Mouse (Mus musculus) stomach, postnatal 0 days (tissue): ENCODE measurements around the gene Midn. TPM values are rescaled to one million over a fixed set of nuclear protein-coding genes. Genes with fewer than 3 reads are reported as not detected.
A peak's percentile ranks its signal among the peaks of the same experiment; 100 is the strongest.
"Not testable (repeated sequence)": the region's sequence is repeated elsewhere in the genome, so short reads cannot be mapped to it uniquely, and the experiment has no call there.

Experiments used
- ATAC-seq: fragments of 200-750 bp; cut with Nextera tagmentation; 2 replicates; pipeline ENCODE4 v1.8.0; 2017; ENCODE audit not compliant: low FRiP score, low TSS enrichment
- DNase-seq: peaks from one replicate; pipeline ENCODE4 v3.0.0-alpha.2; 2016; ENCODE audit warnings: low spot score
- H3K27ac ChIP-seq: fragments of 300-500 bp; sonication (generic); replicated peaks from 2 replicates; pipeline ENCODE4 v1.5.1; 2014; ENCODE audit warnings: mild to moderate bottlenecking, control low read depth
- H3K27me3 ChIP-seq: fragments of 300-500 bp; sonication (generic); 2 replicates; pipeline ENCODE4 v1.6.1; 2014; ENCODE audit warnings: low read length; ENCODE audit not compliant: control insufficient read depth, insufficient read depth
- H3K36me3 ChIP-seq: fragments of 300-500 bp; sonication (generic); 2 replicates; pipeline ENCODE4 v1.6.1; 2014; ENCODE audit warnings: low read length, mixed read lengths; ENCODE audit not compliant: control insufficient read depth, insufficient read depth
- H3K4me1 ChIP-seq: fragments of 300-500 bp; sonication (generic); replicated peaks from 2 replicates; pipeline ENCODE4 v1.6.1; 2014; ENCODE audit warnings: antibody characterized with exemption; ENCODE audit not compliant: control insufficient read depth, insufficient read depth
- H3K4me2 ChIP-seq: fragments of 300-500 bp; sonication (generic); replicated peaks from 2 replicates; pipeline ENCODE4 v1.6.1; 2014; ENCODE audit warnings: low read depth, mild to moderate bottlenecking, control low read depth, moderate library complexity
- H3K4me3 ChIP-seq: fragments of 300-500 bp; sonication (generic); 2 replicates; pipeline ENCODE4 v1.5.1; 2014; ENCODE audit warnings: low read depth, low read length, control low read depth
- H3K9ac ChIP-seq: fragments of 300-500 bp; sonication (generic); 2 replicates; pipeline ENCODE4 v1.6.1; 2014; ENCODE audit warnings: mild to moderate bottlenecking, low read length, control low read depth, mixed read lengths
- H3K9me3 ChIP-seq: fragments of 300-500 bp; sonication (generic); 2 replicates; pipeline ENCODE4 v1.6.1; 2016; ENCODE audit warnings: low read length; ENCODE audit not compliant: control insufficient read depth
- CTCF ChIP-seq: IDR thresholded peaks from 2 replicates; pipeline ENCODE4 v1.5.1; 2016; ENCODE audit warnings: antibody characterized with exemption, low read depth, mild to moderate bottlenecking, moderate library complexity
- EP300 ChIP-seq: optimal IDR thresholded peaks from 2 replicates; pipeline ENCODE3; 2016; ENCODE audit warnings: antibody characterized with exemption
- WGBS: fragments of 180-500 bp; shearing (Covaris S2); extraction: QIAGEN DNeasy Blood & Tissue Kit; methylation state at CpG from one replicate; pipeline ENCODE4 v1.1.7; 2014; 5-methylcytosine and 5-hydroxymethylcytosine counted together
- polyA plus RNA-seq: library from polyadenylated mRNA; unstranded; fragments of >200 nt; fragmentation: Nextera tagmentation; extraction: Ambion mirVana; gene quantifications from 2 replicates; pipeline ENCODE4 v1.2.1, GENCODE M21; 2015

Gene Midn
- polyA plus RNA-seq, 1 experiment from 2014 or later: 9.6 TPM

DNA sequence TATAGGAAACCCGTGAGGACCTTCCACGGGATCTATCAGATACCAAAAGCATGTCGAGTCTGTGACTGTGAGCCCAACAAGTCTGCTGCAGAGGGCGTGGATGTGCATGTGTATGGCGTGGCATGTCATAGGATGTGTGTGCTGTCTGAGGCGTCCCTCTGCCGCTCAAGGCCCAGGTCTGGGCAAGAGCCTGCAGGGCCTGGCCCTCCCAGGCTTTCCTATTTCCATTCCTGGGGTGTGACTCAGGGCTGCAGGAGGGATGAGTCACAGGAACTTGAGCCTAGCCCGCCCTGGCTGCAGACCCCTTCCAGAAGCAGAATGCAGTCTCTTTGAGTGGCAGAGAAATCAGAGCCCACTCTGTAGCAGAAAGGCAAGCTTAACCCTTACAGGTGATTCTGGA, 15.6 kb downstream of the Midn start:
- Histone ChIP-seq H3K4me1 (peaks cover 24% of the 10 kb centered on the region), H3K27me3 (no peaks in the 10 kb centered on the region), H3K27ac (peak overlapping the region; percentile 82), H3K4me3 (no peak overlapping the region), H3K9me3 (no peaks in the 10 kb centered on the region), H3K4me2 (peak overlapping the region; percentile 89; the same call in 1 of the 2 replicates), H3K9ac (no peak overlapping the region; the same call in 1 of the 2 replicates), H3K36me3 (no peaks in the 10 kb centered on the region)
- DNase-seq (peak; percentile 60), ATAC-seq (no peak)
- WGBS: 38% methylated on average over 8 of the region's 8 CpGs
- TF ChIP-seq EP300 (no peak), CTCF (peak; percentile 24)

DNA sequence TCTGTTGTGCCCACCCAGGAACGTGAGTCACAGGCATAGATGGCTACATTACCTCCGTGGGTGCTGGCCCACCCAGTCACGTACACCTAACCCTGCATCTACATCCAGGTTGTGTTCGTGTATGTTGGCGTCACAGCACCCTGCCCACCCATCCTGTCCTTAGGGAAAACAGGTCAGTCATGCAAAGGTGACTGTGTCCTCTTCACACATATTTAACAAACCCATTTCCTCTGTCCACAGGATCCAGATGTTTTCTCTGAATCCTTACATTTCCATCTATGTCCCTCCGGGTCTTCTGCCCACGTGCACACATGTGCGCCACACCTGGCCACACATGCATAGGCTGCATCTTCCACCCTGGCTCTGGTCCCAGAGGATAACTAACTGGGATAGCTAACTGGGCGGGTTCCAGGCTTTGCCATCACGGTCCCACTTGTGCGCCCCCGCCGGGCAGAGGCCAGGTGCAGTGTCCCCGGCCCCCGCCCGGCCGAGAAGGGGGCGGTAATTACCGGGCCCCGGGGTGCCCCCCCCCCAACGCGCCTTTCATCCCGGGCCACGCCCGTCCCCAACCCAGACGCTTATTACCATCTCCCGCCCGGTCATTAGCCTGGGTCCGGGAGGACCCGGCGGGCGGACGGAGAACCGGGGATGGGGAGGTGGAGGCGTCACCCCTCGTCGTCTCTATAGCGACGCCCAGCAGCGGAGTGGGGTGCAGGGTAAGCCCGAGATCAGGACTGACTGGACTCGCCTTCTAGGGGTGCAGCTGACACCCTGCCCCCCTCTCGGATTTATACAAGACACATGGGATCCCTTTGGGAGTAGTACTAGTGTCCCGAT, 16.3 kb downstream of the Midn start:
- ATAC-seq: no peak
- DNase-seq: no peak

DNA sequence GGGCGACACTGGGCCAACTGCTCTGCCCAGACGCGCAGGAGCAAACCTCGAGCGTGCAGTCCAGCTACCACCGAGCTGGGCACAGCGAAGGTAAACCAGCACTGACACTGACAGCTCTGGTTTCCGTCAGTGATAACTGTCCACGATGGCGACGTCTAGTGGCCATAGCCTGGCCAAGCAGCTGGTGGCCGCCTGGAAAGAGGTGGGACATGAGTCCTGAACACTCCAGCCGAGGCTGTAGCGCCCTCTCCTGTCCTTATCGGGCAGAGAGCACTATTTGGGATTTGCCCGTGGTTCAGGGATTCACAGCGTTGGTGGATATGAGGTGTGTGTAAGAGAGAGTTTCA, 16.9 kb downstream of the Midn start:
- peaks cover 2% of the 10 kb centered on the region; the same call in 1 of the 2 replicates for H3K36me3 ChIP-seq
- H3K27ac ChIP-seq: peak overlapping the region; percentile 82
- no peaks in the 10 kb centered on the region for H3K9me3 ChIP-seq
- H3K4me1 ChIP-seq: peaks cover 17% of the 10 kb centered on the region
- H3K4me2 ChIP-seq: peak overlapping the region; percentile 89
- peak; percentile 100 for TF ChIP-seq CTCF
- no peak for TF ChIP-seq EP300
- H3K9ac ChIP-seq: peak overlapping the region; percentile 62
- WGBS: under 1% methylated on average over 17 of the region's 17 CpGs
- ATAC-seq (peak; percentile 29), DNase-seq (peak; percentile 97)
- no peaks in the 10 kb centered on the region for H3K27me3 ChIP-seq
- H3K4me3 ChIP-seq: peak overlapping the region; percentile 41

More for the DNA sequence above, 16.3 kb downstream of the Midn start:
- H3K27ac ChIP-seq: peak overlapping the region; percentile 82
- H3K4me1 ChIP-seq: peaks cover 18% of the 10 kb centered on the region
- peak overlapping the region; percentile 89 for H3K4me2 ChIP-seq
- H3K9me3 ChIP-seq: no peaks in the 10 kb centered on the region
- H3K9ac ChIP-seq: peak overlapping the region; percentile 62
- 9% methylated on average over 38 of the region's 44 CpGs for WGBS
- no peaks in the 10 kb centered on the region for H3K36me3 ChIP-seq
- no peaks in the 10 kb centered on the region for H3K27me3 ChIP-seq
- TF ChIP-seq EP300: no peak
- no peak for TF ChIP-seq CTCF
- peak overlapping the region; percentile 41 for H3K4me3 ChIP-seq

DNA sequence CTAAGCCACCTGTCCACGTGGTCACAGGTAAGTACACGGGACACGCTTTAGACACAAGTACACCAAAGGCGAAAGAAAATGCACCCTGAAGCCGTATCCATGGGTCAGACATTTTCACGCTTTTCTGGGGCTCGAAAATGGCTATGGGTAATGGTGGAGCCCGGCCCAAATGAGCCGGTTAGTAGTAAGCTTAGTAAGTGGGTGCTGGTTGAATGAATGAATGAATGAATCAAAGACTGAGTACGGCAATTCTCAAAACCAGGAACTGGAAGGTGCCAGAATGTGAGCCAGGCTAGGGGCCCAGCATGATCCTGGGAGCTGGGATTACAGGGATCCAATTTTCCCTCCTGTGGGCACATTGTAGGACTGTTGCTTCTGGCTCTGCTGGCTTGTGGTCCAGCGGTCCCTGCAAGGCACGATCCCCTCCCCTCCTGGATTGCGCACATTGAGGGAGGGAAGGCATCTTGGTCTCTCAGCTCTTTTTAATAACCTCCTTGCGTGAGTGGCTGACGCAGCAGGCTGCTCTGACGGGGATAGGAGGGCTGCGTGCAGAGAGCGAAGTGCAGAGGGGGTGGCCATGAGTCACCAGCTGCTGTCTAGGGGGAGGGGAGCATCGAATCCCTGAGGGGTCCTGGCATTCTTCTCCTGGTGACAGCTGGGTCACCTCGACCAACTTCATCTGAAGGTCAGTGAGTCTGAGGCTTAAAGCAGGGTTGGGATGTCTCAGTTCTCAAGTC, 17.5 kb downstream of the Midn start, which contains the start of gene Cirbp:
Gene Cirbp, plus strand, starts transcription at position 594 of the 737 bp plus-strand sequence.
- H3K36me3 ChIP-seq: peaks cover 7% of the 10 kb centered on the region
- H3K27ac ChIP-seq: peak within 1 kb of the TSS; percentile 82
- DNase-seq: no peak
- TF ChIP-seq EP300 (no peak), CTCF (no peak)
- peak within 1 kb of the TSS; percentile 62 for H3K9ac ChIP-seq
- peak within 1 kb of the TSS; percentile 89 for H3K4me2 ChIP-seq
- H3K9me3 ChIP-seq: no peaks in the 10 kb centered on the region
- no peak for ATAC-seq
- H3K27me3 ChIP-seq: no peaks in the 10 kb centered on the region
- H3K4me1 ChIP-seq: peaks cover 17% of the 10 kb centered on the region
- whole genome bisulfite sequencing: 17% methylated on average over 20 of the region's 20 CpGs
- peak within 1 kb of the TSS; percentile 41 for H3K4me3 ChIP-seq

DNA sequence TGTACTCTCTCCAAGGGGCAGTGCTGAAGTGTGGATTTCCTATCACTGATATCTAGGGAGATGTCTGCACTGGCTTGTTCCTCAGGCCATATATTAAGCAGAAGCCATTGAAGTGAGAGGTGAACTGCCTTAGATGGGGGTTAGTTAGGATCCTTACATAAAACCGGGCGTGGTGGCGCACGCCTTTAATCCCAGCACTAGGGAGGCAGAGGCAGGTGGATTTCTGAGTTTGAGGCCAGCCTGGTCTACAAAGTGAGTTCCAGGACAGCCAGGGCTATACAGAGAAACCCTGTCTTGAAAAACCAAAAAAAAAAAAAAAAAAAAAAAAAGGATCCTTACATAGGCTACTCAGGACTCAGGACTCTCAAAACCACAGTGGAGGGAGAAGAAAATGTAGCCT, 18.1 kb downstream of the Midn start:
- not testable (repeated sequence) for H3K4me2 ChIP-seq, H3K4me3 ChIP-seq, DNase-seq, H3K9me3 ChIP-seq, H3K9ac ChIP-seq, H3K27me3 ChIP-seq, ATAC-seq
- Histone ChIP-seq H3K4me1 (peaks cover 13% of the 10 kb centered on the region), H3K27ac (peak overlapping the region; percentile 65), H3K36me3 (peaks cover 11% of the 10 kb centered on the region)
- 83% methylated on average over 4 of the region's 4 CpGs for WGBS
